Mouse (Mus musculus) liver, embryonic 16.5 days (tissue): ENCODE results near the gene Smad6. TPM values are rescaled to one million over a fixed set of nuclear protein-coding genes. Genes with fewer than 3 reads are reported as not detected.

Experiments
- ATAC-seq: fragments of 200-750 bp; cut with Nextera tagmentation; 2 replicates; pipeline ENCODE4 v1.8.0; 2017; ENCODE audit warnings: low read depth, mild to moderate bottlenecking, moderate number of reproducible peaks, moderate library complexity
- H3K27ac ChIP-seq: fragments of 300-500 bp; sonication (generic); 2 replicates; pipeline ENCODE4 v1.5.1; 2014; ENCODE audit warnings: mild to moderate bottlenecking, low read length
- H3K27me3 ChIP-seq: fragments of 300-500 bp; sonication (generic); 2 replicates; pipeline ENCODE4 v1.6.1; 2014; ENCODE audit warnings: low read depth, low read length, mixed read lengths; ENCODE audit not compliant: control insufficient read depth, insufficient read depth
- H3K36me3 ChIP-seq: fragments of 300-500 bp; sonication (generic); 2 replicates; pipeline ENCODE4 v1.6.1; 2014; ENCODE audit warnings: mild to moderate bottlenecking; ENCODE audit not compliant: control insufficient read depth, insufficient read depth
- H3K4me1 ChIP-seq: fragments of 300-500 bp; sonication (generic); 2 replicates; pipeline ENCODE4 v1.6.1; 2014; ENCODE audit warnings: low read depth, low read length, mixed read lengths; ENCODE audit not compliant: control insufficient read depth
- H3K4me2 ChIP-seq: fragments of 300-500 bp; sonication (generic); 2 replicates; pipeline ENCODE4 v1.6.1; 2014; ENCODE audit warnings: low read depth, low read length, mixed read lengths
- H3K4me3 ChIP-seq: fragments of 300-500 bp; sonication (generic); 2 replicates; pipeline ENCODE4 v1.5.1; 2014; ENCODE audit warnings: low read depth, mild to moderate bottlenecking, low read length
- H3K9ac ChIP-seq: fragments of 300-500 bp; sonication (generic); 2 replicates; pipeline ENCODE4 v1.6.1; 2014; ENCODE audit warnings: low read depth, low read length
- H3K9me3 ChIP-seq: fragments of 300-500 bp; sonication (generic); replicated peaks from 2 replicates; pipeline ENCODE4 v1.6.1; 2016; ENCODE audit warnings: low read length; ENCODE audit not compliant: control insufficient read depth
- WGBS: fragments of 180-500 bp; shearing (Covaris S2); extraction: QIAGEN DNeasy Blood & Tissue Kit; methylation state at CpG from one replicate; pipeline ENCODE4 v1.1.7; 2014; ENCODE audit not compliant: insufficient replicate concordance; 5-methylcytosine and 5-hydroxymethylcytosine counted together
- polyA plus RNA-seq: library from polyadenylated mRNA; unstranded; fragments of >200 nt; fragmentation: Nextera tagmentation; extraction: Ambion mirVana; gene quantifications from 2 replicates; pipeline ENCODE4 v1.2.1, GENCODE M21; 2015

The Smad6 gene
- polyA plus RNA-seq, 1 experiment from 2014 or later, result 1.9 TPM

GRCm38 (mm10) chr9:64017861-64018793 is 3.7 kb downstream of the Smad6 start:
- H3K4me3 ChIP-seq, result peak overlapping the region; percentile 69
- H3K27ac ChIP-seq, result peak overlapping the region; percentile 74
- H3K4me2 ChIP-seq, result peak overlapping the region; percentile 99
- ATAC-seq, result peak; percentile 38
- peak overlapping the region; percentile 53 for H3K9ac ChIP-seq
- WGBS, result 3% methylated on average over 23 of the region's 23 CpGs
- H3K9me3 ChIP-seq, result no peaks in the 10 kb centered on the region
- H3K36me3 ChIP-seq, result no peaks in the 10 kb centered on the region
- peaks cover 61% of the 10 kb centered on the region for H3K4me1 ChIP-seq
- H3K27me3 ChIP-seq, result peaks cover 48% of the 10 kb centered on the region

- Histone ChIP-seq H3K4me1 (peaks cover 50% of the 10 kb centered on the region), H3K9ac (peak overlapping the region; percentile 53), H3K36me3 (peaks cover 4% of the 10 kb centered on the region; the same call in 1 of the 2 replicates), H3K27me3 (peaks cover 39% of the 10 kb centered on the region), H3K9me3 (no peaks in the 10 kb centered on the region), H3K27ac (peak overlapping the region; percentile 74), H3K4me3 (peak overlapping the region; percentile 69), H3K4me2 (peak overlapping the region; percentile 99)
- WGBS, result 3% methylated on average over 25 of the region's 25 CpGs
- peak; percentile 35; the same call in 1 of the 2 replicates for ATAC-seq
Measured at GRCm38 (mm10) chr9:64016648-64017400, 5.0 kb downstream of the Smad6 start.

DNA sequence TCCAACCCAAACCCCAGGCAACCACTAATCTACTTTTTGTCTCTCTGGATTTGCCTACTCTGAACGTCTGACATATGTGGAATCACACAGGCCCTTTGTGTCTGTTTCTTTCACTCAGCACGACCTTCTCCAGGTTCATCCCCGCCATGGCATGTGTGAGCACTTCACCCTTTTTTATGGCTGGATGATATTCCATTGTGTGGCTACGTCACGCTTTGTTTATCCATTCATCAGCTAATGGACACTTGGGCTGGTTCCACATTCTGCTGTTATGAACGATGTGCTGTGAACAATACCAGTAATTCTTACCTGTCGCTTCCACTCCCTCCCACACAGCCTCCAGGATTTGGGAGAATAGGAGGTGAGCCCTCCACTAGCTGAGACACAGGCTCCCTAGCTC is 5.8 kb downstream of the Smad6 start:
- WGBS, result 72% methylated on average over 7 of the region's 7 CpGs
- H3K27me3 ChIP-seq, result peaks cover 31% of the 10 kb centered on the region
- H3K9me3 ChIP-seq, result peaks cover 3% of the 10 kb centered on the region; the same call in 1 of the 2 replicates
- peaks cover 44% of the 10 kb centered on the region for H3K4me1 ChIP-seq
- H3K27ac ChIP-seq, result no peak overlapping the region
- no peak overlapping the region for H3K9ac ChIP-seq
- no peak overlapping the region for H3K4me3 ChIP-seq
- H3K36me3 ChIP-seq, result peaks cover 4% of the 10 kb centered on the region; the same call in 1 of the 2 replicates
- H3K4me2 ChIP-seq, result no peak overlapping the region
- no peak for ATAC-seq

DNA sequence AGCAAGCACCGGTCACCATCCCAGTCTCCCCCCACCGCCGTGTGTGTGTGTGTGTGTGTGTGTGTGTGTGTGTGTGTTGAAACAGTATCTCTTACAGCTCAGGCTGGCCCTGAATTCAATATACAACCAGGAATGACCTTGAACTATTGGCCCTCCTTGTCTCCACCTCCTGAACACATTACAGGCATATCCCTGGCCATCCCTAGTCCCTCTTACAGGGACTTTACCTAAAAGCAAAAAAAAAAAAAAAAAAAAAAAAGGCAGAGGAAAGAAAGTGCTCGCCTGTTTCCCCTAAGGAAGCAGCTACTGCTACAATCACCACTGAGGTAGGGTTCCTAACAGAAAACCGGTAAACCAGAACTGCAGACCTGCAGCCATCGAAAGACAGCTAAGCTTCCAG is 7.1 kb downstream of the Smad6 start:
- ATAC-seq, result no peak
- H3K36me3 ChIP-seq, result peaks cover 8% of the 10 kb centered on the region; the same call in 1 of the 2 replicates
- no peak overlapping the region for H3K4me2 ChIP-seq
- no peak overlapping the region for H3K4me3 ChIP-seq
- no peak overlapping the region for H3K27ac ChIP-seq
- peaks cover 18% of the 10 kb centered on the region for H3K27me3 ChIP-seq
- H3K9me3 ChIP-seq, result peaks cover 3% of the 10 kb centered on the region; the same call in 1 of the 2 replicates
- 57% methylated on average over 6 of the region's 6 CpGs for WGBS
- no peak overlapping the region for H3K9ac ChIP-seq
- peaks cover 34% of the 10 kb centered on the region for H3K4me1 ChIP-seq

DNA sequence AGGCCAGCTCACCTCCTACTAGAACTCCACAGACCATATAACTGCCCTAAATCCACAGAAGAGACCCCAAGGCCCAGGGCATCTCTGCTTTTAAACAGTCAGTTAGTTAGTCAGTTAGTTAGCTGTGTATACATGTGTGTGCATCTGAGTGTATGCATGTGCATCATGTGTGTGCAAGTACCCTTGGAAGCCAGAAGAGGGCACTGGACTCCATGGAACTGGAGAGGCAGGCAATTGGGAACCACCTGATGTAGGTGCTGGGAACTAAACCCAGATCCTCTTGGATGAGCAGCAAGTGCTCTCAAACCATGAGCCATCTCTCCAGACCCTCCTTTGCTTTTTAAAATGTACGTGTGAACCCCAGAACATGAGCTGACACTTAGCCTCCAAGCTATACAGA is 10.5 kb downstream of the Smad6 start:
- Histone ChIP-seq H3K4me2 (no peak overlapping the region), H3K36me3 (peaks cover 8% of the 10 kb centered on the region; the same call in 1 of the 2 replicates), H3K27ac (no peak overlapping the region), H3K9ac (no peak overlapping the region), H3K4me3 (no peak overlapping the region), H3K4me1 (peaks cover 7% of the 10 kb centered on the region; the same call in 1 of the 2 replicates), H3K9me3 (peaks cover 3% of the 10 kb centered on the region; the same call in 1 of the 2 replicates), H3K27me3 (no peaks in the 10 kb centered on the region)
- 70% methylated on average over 1 of the region's 1 CpGs for WGBS
- no peak for ATAC-seq

DNA sequence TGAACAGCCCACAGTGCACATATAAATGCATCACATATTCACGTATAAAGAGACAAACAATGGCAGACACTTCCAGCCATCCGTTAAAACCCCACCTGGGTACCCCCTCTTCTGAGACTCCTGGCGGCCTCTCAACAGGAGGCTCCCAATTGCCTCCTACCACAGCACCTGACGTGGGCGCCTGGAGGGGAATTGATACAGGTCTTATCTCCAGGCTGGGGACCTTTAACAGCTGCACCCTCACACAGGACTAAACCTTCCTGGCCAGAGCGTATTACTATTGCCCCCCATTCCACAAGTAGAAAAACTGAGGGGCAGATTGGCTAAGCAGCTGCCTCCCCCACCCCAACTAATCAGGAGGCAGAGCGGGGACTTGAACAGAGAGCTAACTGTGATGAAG is 18.9 kb downstream of the Smad6 start:
- H3K27ac ChIP-seq, result no peak overlapping the region
- H3K9me3 ChIP-seq, result no peaks in the 10 kb centered on the region
- H3K4me2 ChIP-seq, result no peak overlapping the region
- ATAC-seq, result no peak
- H3K4me1 ChIP-seq, result peaks cover 8% of the 10 kb centered on the region
- H3K9ac ChIP-seq, result no peak overlapping the region
- no peak overlapping the region for H3K4me3 ChIP-seq
- no peaks in the 10 kb centered on the region for H3K27me3 ChIP-seq
- WGBS, result 45% methylated on average over 7 of the region's 7 CpGs
- no peaks in the 10 kb centered on the region for H3K36me3 ChIP-seq

DNA sequence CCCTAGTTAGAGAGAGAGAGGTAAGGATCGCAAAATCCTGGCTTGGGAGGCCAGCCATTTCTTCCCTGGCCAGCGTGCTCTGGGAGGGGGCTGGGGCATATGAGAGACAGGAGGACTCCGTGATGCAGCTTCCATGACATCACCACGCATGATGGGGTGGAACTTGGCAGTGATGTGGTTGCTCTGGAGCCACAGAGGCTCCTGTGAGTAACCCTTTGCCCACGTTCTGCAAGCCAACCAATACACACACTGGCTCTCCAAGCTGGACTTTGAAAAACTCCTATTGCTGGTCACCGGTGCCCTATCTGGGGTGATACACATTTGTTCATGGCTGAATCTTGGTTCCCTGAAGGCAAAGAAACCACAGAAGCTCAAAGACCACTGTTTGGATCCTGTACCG is 20.8 kb downstream of the Smad6 start:
- H3K9ac ChIP-seq, result no peak overlapping the region
- H3K4me3 ChIP-seq, result no peak overlapping the region
- no peak for ATAC-seq
- no peak overlapping the region for H3K4me2 ChIP-seq
- no peaks in the 10 kb centered on the region for H3K27me3 ChIP-seq
- H3K36me3 ChIP-seq, result no peaks in the 10 kb centered on the region
- H3K9me3 ChIP-seq, result no peaks in the 10 kb centered on the region
- 70% methylated on average over 7 of the region's 7 CpGs for WGBS
- peaks cover 8% of the 10 kb centered on the region for H3K4me1 ChIP-seq
- H3K27ac ChIP-seq, result no peak overlapping the region

DNA sequence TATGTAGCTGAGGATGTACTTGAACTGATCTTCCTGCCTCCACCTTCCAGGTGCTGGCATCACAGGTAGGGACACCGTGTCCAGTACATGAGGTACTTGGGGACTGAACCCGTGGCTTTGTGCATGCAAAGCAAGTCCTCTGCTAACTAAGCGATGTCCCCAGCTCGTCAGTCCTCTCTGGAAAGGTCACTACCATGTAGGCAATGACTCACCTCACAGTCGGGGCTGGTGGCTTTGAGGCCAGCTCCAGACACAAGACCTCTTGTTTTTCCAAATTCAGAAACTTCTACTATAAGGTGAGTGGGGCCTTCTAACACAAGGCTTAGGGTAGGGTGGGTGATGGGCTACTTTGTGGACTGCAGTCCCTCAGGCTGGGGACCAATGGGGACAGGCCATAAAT is 21.8 kb downstream of the Smad6 start:
- no peak for ATAC-seq
- 63% methylated on average over 5 of the region's 5 CpGs for WGBS
- Histone ChIP-seq H3K9me3 (no peaks in the 10 kb centered on the region), H3K4me3 (no peak overlapping the region), H3K9ac (no peak overlapping the region), H3K36me3 (no peaks in the 10 kb centered on the region), H3K4me2 (no peak overlapping the region), H3K27me3 (no peaks in the 10 kb centered on the region), H3K4me1 (peaks cover 8% of the 10 kb centered on the region), H3K27ac (no peak overlapping the region)
